Mouse (Mus musculus): ENCODE data around the gene Lrrc31. TPM values are rescaled to one million over a fixed set of nuclear protein-coding genes. Genes with fewer than 3 reads are reported as not detected.

Lrrc31 gene
- polyA plus RNA-seq, 1 experiment from 2014 or later, result not detected

- DNase-seq (ENCODE audit: extremely low spot score, low spot score), result peak; percentile 40
- under 1% methylated on average over 41 of the region's 41 CpGs for WGBS
- Histone ChIP-seq H3K36me3 (replicated peaks) (no peaks in the 10 kb centered on the region), H3K4me3 (peak overlapping the region; percentile 54), H3K27ac (no peak overlapping the region), H3K27me3 (ENCODE audit: poor library complexity, severe bottlenecking) (peaks cover 51% of the 10 kb centered on the region), H3K4me1 (peaks cover 26% of the 10 kb centered on the region), H3K9me3 (no peaks in the 10 kb centered on the region)
These were observed 49.4 kb downstream of the Lrrc31 start for GRCm38 (mm10) chr3:30650062-30650841.

GRCm38 (mm10) chr3:30648466-30648865, 51.2 kb downstream of the Lrrc31 start:
- H3K9me3 ChIP-seq, result no peaks in the 10 kb centered on the region
- 99% methylated on average over 2 of the region's 2 CpGs for WGBS

GRCm38 (mm10) chr3:30647440-30648090, 52.1 kb downstream of the Lrrc31 start, which contains the start of gene Lrrc34:
Gene Lrrc34, minus strand, starts transcription at chr3:30647869.
- peak within 1 kb of the TSS; percentile 66 for H3K27ac ChIP-seq
- peaks cover 26% of the 10 kb centered on the region for H3K4me1 ChIP-seq
- WGBS, result 2% methylated on average over 25 of the region's 25 CpGs
- no peaks in the 10 kb centered on the region for H3K9me3 ChIP-seq
- peaks cover 51% of the 10 kb centered on the region for H3K27me3 ChIP-seq (ENCODE audit: poor library complexity, severe bottlenecking)
- peak; percentile 76 for DNase-seq (ENCODE audit: extremely low spot score, low spot score)
- no peaks in the 10 kb centered on the region for H3K36me3 ChIP-seq (replicated peaks)
- peak within 1 kb of the TSS; percentile 56 for H3K4me3 ChIP-seq

More at GRCm38 (mm10) chr3:30648466-30648865, 51.2 kb downstream of the Lrrc31 start:
- DNase-seq (ENCODE audit: extremely low spot score, low spot score), result no peak
- Histone ChIP-seq H3K36me3 (replicated peaks) (no peaks in the 10 kb centered on the region), H3K27me3 (ENCODE audit: poor library complexity, severe bottlenecking) (peaks cover 51% of the 10 kb centered on the region), H3K27ac (no peak overlapping the region), H3K4me3 (no peak overlapping the region), H3K4me1 (peaks cover 26% of the 10 kb centered on the region)

GRCm38 (mm10) chr3:30646761-30647160, 52.9 kb downstream of the Lrrc31 start:
- H3K27me3 ChIP-seq (ENCODE audit: poor library complexity, severe bottlenecking), result peaks cover 45% of the 10 kb centered on the region
- H3K36me3 ChIP-seq (replicated peaks), result no peaks in the 10 kb centered on the region
- peak overlapping the region; percentile 56; the same call in 1 of the 2 replicates for H3K4me3 ChIP-seq
- DNase-seq (ENCODE audit: extremely low spot score, low spot score), result no peak
- no peaks in the 10 kb centered on the region for H3K9me3 ChIP-seq
- 42% methylated on average over 8 of the region's 8 CpGs for WGBS
- H3K27ac ChIP-seq, result no peak overlapping the region
- H3K4me1 ChIP-seq, result peaks cover 26% of the 10 kb centered on the region

- H3K36me3 ChIP-seq (replicated peaks), result no peaks in the 10 kb centered on the region
These were observed 55.4 kb downstream of the Lrrc31 start, which contains the start of gene Lrriq4 for GRCm38 (mm10) chr3:30644207-30644606. Gene Lrriq4, plus strand, starts transcription at chr3:30644507.

GRCm38 (mm10) chr3:30635629-30636028, 64.0 kb downstream of the Lrrc31 start:
- no peak for DNase-seq (ENCODE audit: extremely low spot score, low spot score)
- Histone ChIP-seq H3K4me3 (no peak overlapping the region), H3K27me3 (ENCODE audit: poor library complexity, severe bottlenecking) (no peaks in the 10 kb centered on the region), H3K36me3 (replicated peaks) (no peaks in the 10 kb centered on the region), H3K9me3 (no peaks in the 10 kb centered on the region), H3K4me1 (no peaks in the 10 kb centered on the region), H3K27ac (no peak overlapping the region)
- 86% methylated on average over 4 of the region's 4 CpGs for WGBS

More at GRCm38 (mm10) chr3:30644207-30644606, 55.4 kb downstream of the Lrrc31 start, which contains the start of gene Lrriq4:
- Histone ChIP-seq H3K4me1 (peaks cover 14% of the 10 kb centered on the region), H3K9me3 (no peaks in the 10 kb centered on the region), H3K27ac (no peak within 1 kb of the TSS), H3K4me3 (no peak within 1 kb of the TSS), H3K27me3 (ENCODE audit: poor library complexity, severe bottlenecking) (peaks cover 19% of the 10 kb centered on the region)
- WGBS, result 79% methylated on average over 2 of the region's 2 CpGs
- DNase-seq (ENCODE audit: extremely low spot score, low spot score), result no peak

- Histone ChIP-seq H3K9me3 (no peaks in the 10 kb centered on the region), H3K27me3 (ENCODE audit: poor library complexity, severe bottlenecking) (no peaks in the 10 kb centered on the region), H3K27ac (no peak overlapping the region), H3K4me1 (no peaks in the 10 kb centered on the region), H3K4me3 (no peak overlapping the region), H3K36me3 (replicated peaks) (no peaks in the 10 kb centered on the region)
- DNase-seq (ENCODE audit: extremely low spot score, low spot score), result no peak
- 57% methylated on average over 3 of the region's 3 CpGs for WGBS
These were observed 66.0 kb downstream of the Lrrc31 start for GRCm38 (mm10) chr3:30633681-30634080.

Other genes with a start within 250 kb of the Lrrc31 start
- gene Mecom, start 151.8 kb downstream of the Lrrc31 start, polyA plus RNA-seq (2016; fragmentation: Nextera tagmentation; extraction: Ambion mirVana), result 26.7 and 26.9 TPM in 2 replicates
- 0.09 and 0.17 TPM in 2 replicates for gene Actrt3, start 99.9 kb downstream of the Lrrc31 start, polyA plus RNA-seq (2016; fragmentation: Nextera tagmentation; extraction: Ambion mirVana)
- gene Mynn, start 97.8 kb downstream of the Lrrc31 start, polyA plus RNA-seq (2016; fragmentation: Nextera tagmentation; extraction: Ambion mirVana), result 29.9 and 31.0 TPM in 2 replicates
- not detected in 2 replicates for gene Lrriq4, start 55.3 kb downstream of the Lrrc31 start, polyA plus RNA-seq (2016; fragmentation: Nextera tagmentation; extraction: Ambion mirVana)
- gene Lrrc34, start 52.0 kb downstream of the Lrrc31 start, polyA plus RNA-seq (2016; fragmentation: Nextera tagmentation; extraction: Ambion mirVana), result 2.0 and 2.4 TPM in 2 replicates
- gene Samd7, start 46.5 kb upstream of the Lrrc31 start, polyA plus RNA-seq (2016; fragmentation: Nextera tagmentation; extraction: Ambion mirVana), result not detected in 2 replicates
- gene Sec62, start 93.0 kb upstream of the Lrrc31 start, polyA plus RNA-seq (2016; fragmentation: Nextera tagmentation; extraction: Ambion mirVana), result 49.8 and 56.5 TPM in 2 replicates
- gene Gpr160, start 156.1 kb upstream of the Lrrc31 start, polyA plus RNA-seq (2016; fragmentation: Nextera tagmentation; extraction: Ambion mirVana), result 0.47 and 0.72 TPM in 2 replicates